Mouse (Mus musculus): ENCODE results near the gene Hmgn3.
A peak's percentile ranks its signal among the peaks of the same experiment; 100 is the strongest.

The Hmgn3 gene

GRCm38 (mm10) chr9:83098652-83099307, 47.7 kb downstream of the Hmgn3 start:
- peak; percentile 37 for DNase-seq (ENCODE audit: low spot score)

GRCm38 (mm10) chr9:83097816-83098215, 48.7 kb downstream of the Hmgn3 start:
- DNase-seq (ENCODE audit: low spot score) = peak; percentile 9

- DNase-seq (ENCODE audit: low spot score) = no peak
These were observed 51.7 kb downstream of the Hmgn3 start for GRCm38 (mm10) chr9:83094649-83095336.

GRCm38 (mm10) chr9:83083790-83084469, 62.6 kb downstream of the Hmgn3 start:
- no peak for DNase-seq (ENCODE audit: low spot score)

GRCm38 (mm10) chr9:83083091-83083490, 63.4 kb downstream of the Hmgn3 start:
- no peak for DNase-seq (ENCODE audit: low spot score)

GRCm38 (mm10) chr9:83082296-83082695, 64.2 kb downstream of the Hmgn3 start:
- DNase-seq (ENCODE audit: low spot score) = no peak

GRCm38 (mm10) chr9:83079724-83080123, 66.8 kb downstream of the Hmgn3 start:
- DNase-seq (ENCODE audit: low spot score) = no peak

- no peak for DNase-seq (ENCODE audit: low spot score)
These were observed 78.2 kb downstream of the Hmgn3 start for GRCm38 (mm10) chr9:83068246-83068645.

- no peak for DNase-seq (ENCODE audit: low spot score)
These were observed 85.2 kb downstream of the Hmgn3 start for GRCm38 (mm10) chr9:83061289-83061688.
